Mouse (Mus musculus) lung, adult 18-20 months (tissue): ENCODE data around the gene Cope.

ENCODE experiments used
- DNase-seq, 2 experiments: peaks; one replicate each; pipeline ENCODE4 v3.0.0; 2022; ENCODE audit warnings: mixed read lengths in 2 of 2

Cope gene

DNA sequence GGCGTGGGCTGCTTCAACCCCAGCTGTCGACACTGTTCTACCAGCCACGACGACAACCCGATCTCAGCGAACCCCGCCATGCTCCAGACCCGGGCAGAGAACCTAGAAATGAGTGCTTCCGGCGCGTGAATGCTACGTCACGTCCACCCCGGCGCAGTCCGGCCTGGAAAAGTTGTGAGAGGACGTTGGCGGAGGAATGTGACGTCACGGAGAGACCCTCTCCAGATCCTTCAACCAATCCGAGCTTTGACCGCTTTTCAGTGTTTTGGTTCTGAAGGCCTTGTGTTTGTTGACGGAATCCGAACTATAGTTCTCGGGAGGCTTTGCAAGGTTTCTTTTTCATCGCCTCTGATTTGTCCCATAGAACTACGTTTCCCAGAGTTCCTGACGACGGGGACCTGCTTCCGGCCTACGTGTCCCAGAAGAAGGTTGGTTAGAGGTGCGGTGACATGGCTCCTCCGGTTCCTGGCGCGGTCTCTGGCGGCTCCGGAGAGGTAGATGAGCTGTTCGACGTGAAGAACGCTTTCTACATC is at the start of gene Cope, which contains the start of gene Ddx49:
Gene Cope, plus strand, starts transcription at position 161 of the 533 bp plus-strand sequence.
Gene Ddx49, minus strand, starts transcription at position 132 of the 533 bp plus-strand sequence.
- DNase-seq: peak; percentile 93 to 94

DNA sequence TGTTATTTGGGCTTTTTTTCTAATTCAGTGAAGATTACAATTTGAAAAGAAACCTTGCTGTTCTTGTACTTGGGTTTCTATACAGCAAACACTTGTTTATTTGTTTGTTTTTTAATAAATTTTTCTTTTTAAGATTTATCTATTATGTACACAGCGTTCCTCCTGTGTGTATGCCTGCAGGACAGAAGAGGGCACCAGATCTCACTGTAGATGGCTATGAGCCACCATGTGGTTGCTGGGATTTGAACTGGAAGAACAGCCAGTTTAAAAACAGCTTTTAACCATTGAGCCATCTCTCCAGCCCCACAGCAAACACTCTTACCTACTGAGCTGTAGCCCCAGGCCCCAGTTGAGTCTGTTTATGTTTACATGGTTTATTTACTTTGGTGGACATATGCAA is 47.7 kb upstream of the Cope start:
- DNase-seq: no peak

DNA sequence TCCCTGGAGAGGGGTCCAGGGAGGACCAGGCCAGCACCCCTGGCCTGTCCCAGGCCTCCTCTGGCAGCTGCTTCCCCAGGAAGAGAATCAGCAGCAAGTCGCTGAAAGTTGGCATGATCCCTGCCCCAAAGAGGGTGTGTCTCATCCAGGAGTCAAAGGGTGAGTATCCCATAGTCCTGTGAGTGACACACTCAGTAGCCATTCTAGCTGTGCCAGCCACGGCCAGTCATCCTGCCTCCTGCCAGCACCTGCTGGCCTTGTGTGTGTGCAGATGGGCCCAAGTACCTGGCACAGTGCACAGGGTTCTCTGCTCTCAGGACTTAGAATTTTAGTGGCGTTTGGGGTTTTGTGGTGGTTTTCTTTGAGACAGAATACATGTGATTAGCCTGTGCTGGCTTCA is 44.9 kb upstream of the Cope start:
- no peak for DNase-seq

DNA sequence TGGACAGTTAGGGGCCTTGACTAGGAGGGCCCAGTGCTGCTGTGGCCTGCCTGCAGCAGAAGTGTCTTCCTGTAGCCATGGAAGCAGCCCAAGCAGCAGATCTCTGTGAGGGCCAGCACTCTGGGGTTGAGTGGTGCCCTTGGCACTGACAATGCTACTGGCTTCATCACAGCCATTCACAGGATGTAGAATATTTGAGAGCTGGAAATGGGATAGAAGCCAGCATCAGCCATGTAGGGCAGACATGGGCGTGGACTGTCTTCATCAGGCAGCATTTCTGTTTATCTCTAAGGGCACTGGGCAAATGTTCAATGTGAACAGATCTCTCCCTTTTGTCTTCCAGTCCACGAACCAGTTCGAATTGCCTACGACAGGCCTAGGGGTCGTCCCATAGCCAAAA is 43.7 kb upstream of the Cope start:
- peak in 1 of 2 experiments; percentile 34 for DNase-seq

DNA sequence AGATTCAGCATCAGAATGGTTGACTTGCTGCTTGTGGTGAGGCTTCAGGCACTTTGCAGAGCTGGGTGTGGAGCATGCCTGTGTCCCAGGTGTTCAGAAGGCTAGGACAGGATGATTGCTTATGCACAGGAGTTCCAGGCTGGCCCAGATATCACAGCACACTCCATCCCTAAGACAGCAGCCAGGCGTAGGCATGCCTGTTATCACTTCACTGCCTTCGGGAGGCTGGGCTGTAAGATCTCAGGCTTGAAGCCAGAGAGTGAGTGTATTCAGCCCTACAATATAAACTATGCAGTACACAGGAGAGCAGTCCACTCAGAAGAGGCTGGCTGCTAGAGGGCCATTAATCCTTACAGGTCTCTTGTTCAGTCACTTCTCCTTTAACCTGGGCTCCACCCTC is 43.3 kb upstream of the Cope start:
- no peak for DNase-seq

DNA sequence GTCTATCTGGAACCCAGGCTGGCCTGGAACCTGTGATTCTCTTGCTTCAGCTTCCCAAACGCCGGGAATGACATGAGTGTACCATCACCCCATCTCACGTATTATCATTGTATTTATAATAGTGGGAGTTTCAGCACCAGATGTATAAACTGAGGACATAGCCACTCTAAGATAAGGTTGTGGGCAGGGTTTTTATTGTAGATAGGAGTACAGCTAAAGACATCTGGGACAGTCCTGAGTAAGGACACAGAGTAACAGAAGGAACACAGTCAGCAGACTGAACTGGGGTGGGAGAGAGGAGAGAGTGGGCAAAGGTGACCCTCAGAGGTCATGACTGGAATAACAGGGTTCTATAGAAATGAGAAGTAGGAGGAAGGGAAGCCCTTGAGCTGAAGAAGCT is 34.6 kb upstream of the Cope start:
- DNase-seq: no peak

DNA sequence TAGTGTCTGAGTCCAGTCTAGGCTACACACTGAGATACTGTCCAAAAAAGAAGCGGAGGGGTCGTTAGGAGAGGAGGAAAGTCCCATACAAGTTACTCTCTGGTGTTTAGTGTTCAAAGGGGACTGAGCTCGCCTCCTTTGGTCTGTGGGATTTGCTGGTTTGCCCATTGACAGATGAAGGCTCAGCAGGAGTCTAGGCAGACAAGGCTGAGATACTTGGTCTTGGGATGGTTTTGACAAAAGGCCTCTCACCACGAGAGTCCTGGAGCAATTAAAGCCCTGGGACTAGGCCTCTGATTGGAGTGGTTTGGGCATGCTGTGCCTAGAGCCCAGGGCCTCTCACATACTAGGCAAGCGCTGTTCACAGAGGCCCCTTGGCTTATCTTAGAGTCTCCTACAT is 34.0 kb upstream of the Cope start:
- no peak for DNase-seq

DNA sequence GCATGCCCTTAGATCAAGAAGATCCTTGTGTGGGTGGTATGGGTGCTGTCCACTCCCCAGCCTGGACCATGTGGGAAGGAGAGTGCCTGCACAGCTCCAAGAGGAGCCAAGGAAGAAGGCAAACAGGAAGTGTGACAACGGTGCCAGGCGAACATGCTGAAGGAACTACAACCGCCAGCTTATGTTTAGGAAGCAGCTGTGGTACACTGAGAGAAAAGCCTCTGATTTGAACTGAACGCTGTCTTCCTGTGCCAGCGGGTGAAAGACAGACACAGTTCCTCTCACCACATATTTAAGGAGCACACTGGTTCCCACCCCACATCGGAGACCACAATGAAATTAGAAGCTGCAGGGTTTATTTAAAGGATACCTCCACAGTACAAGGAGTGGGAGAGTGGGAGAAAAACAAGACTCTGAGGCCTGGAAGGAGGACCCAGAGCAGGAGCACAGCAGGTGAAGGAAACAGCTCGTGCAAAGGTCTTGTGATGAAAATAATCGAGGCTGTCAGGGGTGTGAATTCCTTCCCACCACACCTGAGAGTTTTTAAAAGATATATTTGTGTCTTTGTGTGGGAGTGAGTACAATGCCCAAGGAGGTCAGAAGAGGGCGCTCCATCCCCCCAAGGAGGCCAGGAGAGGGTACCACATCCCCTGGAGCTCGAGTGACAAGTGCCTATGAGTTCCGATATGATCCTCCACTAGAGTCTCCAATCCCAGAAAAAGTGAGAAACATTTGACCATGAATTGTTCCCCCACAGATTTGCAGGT is 33.3 kb upstream of the Cope start:
- DNase-seq: no peak

DNA sequence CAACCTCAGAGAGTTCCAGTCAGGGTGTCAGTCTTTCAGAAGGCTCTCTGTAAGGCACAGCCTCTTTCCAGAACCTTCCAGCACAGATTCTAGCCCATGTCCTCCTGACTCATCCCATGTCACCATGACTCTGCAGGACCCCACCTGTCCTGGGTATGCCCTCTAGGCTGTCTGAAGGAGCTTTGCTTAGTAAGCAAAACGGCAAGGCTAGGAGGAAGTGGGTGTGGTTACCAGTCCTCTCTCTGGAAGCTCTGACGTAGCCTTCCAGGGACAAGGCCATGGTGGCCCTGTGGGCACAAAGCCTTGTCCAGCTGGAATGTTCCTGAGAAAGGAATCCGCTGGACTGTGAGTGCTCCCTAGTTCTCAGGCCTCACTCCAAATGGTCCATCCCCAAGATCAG is 29.4 kb upstream of the Cope start:
- peak; percentile 40 to 62 for DNase-seq

DNA sequence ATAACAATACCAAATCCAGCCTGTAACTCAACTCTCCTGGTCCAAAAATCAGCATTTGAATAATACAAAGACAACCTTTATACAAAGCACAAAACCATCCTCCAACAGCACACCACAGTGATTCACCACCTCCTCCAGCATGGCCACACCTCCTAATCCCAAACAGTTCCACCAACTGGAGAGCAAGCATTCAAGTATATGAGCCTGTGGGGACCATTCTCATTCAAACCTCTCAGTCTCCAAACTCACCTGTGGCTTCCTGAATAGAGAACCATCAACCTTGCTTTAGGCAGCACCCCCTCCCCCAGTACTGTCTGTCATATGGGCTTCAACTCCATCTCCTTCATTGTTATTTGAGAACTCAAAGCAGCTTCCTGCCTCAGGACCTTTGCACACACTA is 28.0 kb upstream of the Cope start:
- no peak for DNase-seq

DNA sequence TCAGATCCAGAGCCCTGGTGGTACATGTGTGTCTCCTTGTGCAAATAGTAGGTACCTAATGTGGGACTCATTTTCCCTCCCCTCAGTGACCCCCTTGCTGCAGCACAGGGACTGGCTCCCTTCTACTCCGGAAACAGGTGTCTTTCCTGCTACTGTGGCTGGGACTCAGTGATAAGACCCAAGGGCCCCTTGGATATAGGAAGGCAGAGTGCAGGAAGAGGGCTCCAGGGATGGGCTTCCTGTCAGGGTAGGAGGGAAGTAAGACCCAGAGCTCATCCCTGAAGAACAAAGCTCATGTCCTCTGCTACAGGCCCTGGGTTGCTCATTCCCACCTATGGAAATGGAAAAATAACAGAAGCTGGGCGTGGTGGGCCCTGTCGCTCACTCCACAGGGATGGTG is 25.8 kb upstream of the Cope start:
- peak; percentile 42 to 71 for DNase-seq

DNA sequence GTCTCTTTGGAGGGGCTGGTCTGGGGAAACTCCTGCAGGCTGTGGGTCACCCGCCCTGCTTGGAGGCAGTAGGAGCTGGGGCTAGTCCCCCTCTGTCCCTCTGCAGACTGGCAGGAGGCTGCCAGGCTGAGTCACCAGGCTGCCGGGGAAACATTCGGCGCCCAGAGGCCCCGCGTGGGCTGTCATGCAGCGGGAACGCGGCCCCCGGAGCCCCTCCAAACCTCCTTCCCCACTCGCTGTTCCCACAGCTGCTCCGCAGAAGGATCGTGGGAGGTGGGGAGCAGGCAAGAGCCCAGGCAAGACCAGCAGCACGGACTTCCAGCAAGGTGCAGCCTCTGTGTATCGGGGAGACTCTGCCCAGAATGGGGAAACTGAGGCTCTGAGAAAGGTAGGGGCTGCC is 24.1 kb upstream of the Cope start:
- DNase-seq: no peak

DNA sequence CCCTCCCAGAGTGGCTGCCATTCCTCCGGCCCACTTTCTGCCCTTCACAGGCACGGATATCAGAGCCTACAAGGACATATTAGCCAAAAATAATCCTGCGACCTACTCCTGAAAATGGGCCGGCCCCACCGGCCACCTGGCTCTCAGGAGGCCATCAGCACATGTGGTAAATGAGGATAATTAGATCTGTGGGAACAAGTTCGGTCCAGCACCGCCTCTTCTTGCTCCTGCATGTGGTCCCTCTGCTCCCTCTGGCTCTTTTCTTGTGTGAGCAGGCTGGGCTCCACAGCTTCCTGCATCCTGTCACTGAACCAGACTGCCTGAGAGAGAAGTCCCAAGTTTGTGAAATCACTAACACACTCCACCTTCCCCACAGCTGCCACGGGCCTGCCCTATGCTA is 23.1 kb upstream of the Cope start:
- DNase-seq: no peak

DNA sequence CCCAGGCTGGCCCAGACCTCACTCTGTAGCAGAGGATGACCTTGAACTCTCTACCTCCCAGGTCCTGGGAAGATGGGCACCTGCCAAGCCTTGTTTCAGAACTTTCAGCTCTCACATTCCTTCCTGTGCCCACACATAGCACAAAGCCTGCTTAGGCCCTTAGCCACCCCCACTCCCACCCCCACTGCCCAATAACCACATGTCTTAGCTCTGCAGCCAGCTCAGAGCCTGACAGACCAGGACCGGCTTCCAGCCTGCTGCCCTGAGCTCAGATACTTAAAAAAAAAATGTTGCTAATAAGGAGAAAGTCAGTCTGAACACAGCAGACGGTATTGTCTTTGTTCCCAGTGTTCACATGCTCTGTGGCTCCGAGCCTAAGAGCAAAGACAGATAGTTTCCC is 21.3 kb upstream of the Cope start:
- DNase-seq: no peak

DNA sequence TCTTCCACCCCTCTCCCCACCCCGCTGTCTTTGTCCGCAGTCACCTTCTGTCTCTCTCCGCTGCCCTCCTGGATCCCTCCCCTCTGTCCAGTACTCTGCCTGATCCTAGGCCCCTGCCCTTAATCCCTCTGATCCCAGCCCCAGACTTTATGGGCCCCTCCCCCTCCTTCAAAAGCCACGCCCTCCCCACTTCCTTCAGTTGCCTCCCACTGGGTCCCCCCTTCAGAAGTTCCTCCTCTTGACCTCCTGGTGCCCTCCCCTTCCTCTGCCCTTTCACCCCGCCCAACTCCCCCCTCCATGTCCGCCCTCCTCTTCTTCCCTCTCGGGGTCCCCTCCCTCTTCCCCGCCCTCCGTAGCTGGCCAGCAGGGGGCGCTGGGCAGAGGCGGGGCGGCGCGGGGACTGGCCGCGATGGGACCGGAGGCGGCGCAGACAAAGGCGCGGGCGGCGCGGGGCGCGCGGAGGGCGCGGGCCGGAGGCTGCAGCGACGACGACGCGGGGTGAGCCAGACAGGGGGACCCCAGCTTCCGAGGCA is 19.6 kb upstream of the Cope start, which contains the start of gene Homer3:
Gene Homer3, plus strand, starts transcription at position 225 of the 533 bp plus-strand sequence.
- peak; percentile 95 to 97 for DNase-seq

DNA sequence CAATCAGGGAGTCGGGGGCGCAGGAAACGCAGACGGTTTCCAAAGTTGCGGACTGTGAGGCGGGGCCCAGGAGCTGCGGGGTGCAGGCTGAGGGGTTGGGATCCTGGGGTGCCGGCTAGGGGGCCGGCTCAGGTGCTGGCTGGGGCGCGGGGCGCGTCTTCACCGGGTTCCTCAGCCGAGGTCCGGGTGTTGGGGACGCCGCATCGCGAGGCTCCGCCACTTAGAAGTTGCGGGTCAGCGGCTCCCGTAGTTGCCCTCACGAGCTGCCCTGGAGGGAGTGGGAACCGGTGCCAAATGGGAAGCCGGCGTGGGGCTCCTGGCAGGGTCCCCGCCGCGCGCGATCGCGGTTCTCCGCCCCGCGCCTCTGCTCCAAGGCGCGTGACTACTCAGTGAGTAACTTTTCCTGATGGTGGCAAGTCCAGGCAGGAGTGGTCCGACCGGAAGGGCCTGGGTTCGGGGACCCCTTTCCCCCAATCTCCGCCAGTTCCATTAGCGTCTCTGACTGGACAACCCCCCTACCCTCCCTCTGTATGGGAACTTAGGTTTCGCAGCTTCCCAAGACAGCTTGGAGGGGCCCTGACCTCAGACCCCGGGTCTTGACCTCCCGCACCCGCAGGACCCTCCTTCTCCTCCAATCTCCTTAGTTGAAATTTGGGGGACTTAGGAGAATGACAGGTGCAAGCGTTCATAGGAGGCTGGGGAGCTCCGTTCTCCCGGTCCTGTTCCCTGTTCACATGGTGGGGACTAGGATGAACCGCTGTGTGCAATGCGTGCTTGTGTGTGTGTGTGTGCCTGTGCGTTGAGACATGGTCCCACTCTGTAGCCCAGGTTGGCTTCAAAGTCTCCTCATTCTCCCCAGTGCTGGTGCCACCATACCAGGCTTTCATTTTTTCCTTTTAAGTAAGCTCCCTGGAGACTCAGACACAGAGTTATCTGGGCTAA is 18.9 kb upstream of the Cope start:
- peak in 1 of 2 experiments; percentile 30 for DNase-seq

DNA sequence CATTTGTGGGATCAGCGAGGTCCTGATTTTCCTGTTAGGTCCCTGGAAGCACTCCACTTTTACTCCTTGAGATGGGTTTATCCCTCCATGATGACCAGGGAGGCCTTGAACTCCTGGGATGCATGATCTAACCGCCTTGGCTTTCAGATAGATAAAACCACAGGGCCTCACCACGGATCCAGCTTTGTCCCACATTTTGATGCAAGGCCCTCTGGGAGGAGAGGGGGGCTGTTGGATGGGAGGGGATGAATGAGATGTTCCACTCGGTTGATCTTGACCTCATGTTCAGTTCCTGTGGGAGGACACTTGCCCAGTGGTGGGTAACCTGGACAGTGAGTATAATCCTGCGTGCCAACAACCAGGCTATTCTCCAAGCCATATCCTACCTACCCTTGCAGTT is 17.9 kb upstream of the Cope start:
- DNase-seq: no peak

DNA sequence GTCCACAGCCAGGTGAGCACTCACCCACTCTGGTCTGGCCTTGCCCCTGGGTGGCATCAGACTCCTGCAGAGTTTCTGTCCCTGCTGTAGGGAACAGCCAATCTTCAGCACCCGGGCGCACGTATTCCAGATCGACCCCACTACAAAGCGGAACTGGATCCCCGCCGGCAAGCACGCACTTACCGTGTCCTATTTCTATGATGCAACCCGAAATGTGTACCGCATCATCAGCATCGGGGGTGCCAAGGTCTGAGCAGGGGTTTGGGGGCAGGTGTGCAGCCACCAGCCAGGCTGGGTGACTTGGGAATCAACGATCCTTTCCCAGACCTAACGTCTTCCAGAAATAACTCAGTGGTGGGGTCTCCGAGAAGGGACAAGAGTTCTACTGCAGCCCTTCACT is 17.0 kb upstream of the Cope start:
- DNase-seq: no peak

DNA sequence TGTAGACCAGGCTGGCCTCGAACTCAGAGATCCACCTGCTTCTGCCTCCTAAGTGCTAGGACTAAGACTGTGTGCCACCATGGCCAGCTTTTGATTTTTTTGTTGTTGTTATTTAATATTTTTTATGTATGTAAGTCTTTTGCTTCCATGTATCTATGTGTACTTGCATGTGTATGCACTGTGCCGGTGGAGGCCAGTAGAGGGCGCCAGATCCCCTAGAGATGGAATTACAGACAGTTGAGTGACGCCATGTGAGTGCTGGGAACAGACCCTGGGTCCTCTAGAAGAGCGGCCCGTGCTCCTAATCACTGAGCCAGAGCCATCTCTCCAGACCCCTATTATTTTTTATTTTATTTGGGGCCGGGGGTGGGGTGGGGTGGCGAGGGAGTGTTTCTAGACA is 15.6 kb upstream of the Cope start:
- no peak for DNase-seq

DNA sequence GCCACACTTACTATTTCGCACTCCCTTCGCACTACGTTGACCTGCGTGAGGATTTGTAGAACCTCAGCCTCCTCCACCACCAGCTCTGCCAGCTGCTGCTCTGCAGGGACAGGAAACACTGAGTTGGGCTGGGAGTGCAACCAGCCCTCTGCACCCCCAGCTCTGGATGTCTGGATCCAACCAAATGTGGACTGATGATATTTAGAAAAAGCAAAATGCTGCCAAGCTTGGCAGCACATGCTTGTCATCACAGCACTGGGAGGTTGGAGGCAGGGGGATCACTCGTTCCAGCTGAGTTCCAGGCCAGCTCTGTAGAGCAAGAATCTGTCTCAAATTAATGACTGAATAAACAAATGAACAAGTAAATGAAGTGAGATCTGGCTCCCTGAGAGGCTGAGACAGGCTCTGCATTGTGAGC is 8.3 kb upstream of the Cope start:
- peak; percentile 52 to 53 for DNase-seq

DNA sequence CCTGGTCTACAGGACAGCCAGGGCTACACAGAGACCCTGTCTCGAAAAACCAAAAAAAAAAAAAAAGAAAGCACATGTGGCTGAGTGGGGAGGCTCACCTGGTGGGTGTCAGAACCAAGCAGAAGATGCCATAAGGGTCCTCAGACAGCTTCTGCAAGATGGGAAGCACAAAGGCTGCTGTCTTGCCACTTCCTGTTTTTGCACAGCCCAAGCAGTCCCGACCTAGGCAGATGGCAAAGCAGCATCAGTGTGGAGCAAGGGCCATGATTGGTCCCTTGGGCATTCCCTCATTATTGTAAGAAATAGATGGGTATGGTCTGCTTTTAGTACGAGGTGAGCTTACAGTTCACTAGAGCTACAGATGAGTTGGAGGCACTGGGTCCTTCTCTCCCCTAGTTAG is 1.4 kb upstream of the Cope start:
- DNase-seq: no peak

DNA sequence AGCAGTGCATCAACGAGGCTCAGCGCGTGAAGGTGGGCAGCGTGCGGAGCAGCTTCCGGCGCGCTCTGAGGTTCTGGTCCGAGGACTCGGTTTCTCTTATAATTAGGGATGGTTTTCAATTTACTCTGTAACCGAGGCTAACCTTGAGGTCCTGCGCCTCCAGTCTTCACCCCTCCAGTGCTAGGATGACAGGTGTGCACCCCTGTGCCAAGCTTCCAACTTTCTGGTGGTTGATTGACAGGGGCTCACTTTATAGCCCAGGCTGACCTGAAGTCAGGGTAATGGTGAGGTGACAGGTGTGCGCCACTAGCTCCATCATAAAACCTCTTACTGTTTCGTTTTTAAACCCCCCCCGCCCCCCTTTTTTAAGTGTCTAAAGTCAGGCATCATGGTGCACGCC is 583 bp downstream of the Cope start:
- DNase-seq: no peak

DNA sequence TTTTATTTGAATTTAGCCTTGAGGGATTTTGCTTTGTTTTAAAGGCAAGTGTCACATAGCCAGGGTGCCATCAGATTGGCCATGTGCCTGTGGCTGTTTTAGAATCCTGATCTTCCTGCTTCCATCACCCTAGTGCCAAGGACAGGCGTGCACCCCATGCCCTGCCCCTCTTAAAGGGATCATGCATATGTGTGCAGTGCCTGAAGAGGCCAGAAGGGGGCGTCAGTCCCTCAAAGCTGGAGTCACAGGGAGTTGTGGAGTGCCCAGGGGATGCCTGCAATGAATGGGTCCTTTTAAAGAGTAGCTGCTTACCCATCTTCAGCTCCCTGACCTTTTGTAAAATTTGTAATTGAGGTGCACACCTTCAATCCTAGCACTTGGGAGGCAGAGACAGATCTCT is 7.0 kb downstream of the Cope start:
- DNase-seq: no peak
